Mouse (Mus musculus) 3T3-L1 (cell line): ENCODE results near the gene Myh10.
"Not testable (repeated sequence)": the region's sequence is repeated elsewhere in the genome, so short reads cannot be mapped to it uniquely, and the experiment has no call there.

Experiments
- DNase-seq: peaks from one replicate; pipeline ENCODE4 v3.0.0-alpha.2; 2015; ENCODE audit warnings: low read depth, low spot score

Gene Myh10

GRCm38 (mm10) chr11:68692693-68693446 is 1.5 kb downstream of the Myh10 start:
- peak; percentile 53 for DNase-seq

GRCm38 (mm10) chr11:68693447-68694040 is 2.2 kb downstream of the Myh10 start:
- DNase-seq = peak; percentile 34

GRCm38 (mm10) chr11:68702370-68702769 is 11.0 kb downstream of the Myh10 start:
- DNase-seq = no peak

- DNase-seq = no peak
Observed at GRCm38 (mm10) chr11:68703360-68703759, 12.0 kb downstream of the Myh10 start.

- no peak for DNase-seq
Observed at GRCm38 (mm10) chr11:68704258-68704657, 12.9 kb downstream of the Myh10 start.

GRCm38 (mm10) chr11:68704847-68705246 is 13.5 kb downstream of the Myh10 start:
- no peak for DNase-seq

- peak; percentile 31 for DNase-seq
Observed at GRCm38 (mm10) chr11:68706524-68707429, 15.4 kb downstream of the Myh10 start.

GRCm38 (mm10) chr11:68707881-68708582 is 16.7 kb downstream of the Myh10 start:
- DNase-seq = no peak

- DNase-seq = no peak
Observed at GRCm38 (mm10) chr11:68716167-68716566, 24.8 kb downstream of the Myh10 start.

GRCm38 (mm10) chr11:68717171-68717840 is 25.9 kb downstream of the Myh10 start:
- no peak for DNase-seq

GRCm38 (mm10) chr11:68719096-68719648 is 27.8 kb downstream of the Myh10 start:
- peak; percentile 46 for DNase-seq

GRCm38 (mm10) chr11:68719774-68720173 is 28.4 kb downstream of the Myh10 start:
- peak; percentile 66 for DNase-seq

- peak; percentile 54 for DNase-seq
Observed at GRCm38 (mm10) chr11:68724117-68724516, 32.8 kb downstream of the Myh10 start.

GRCm38 (mm10) chr11:68728693-68729092 is 37.3 kb downstream of the Myh10 start:
- DNase-seq = no peak

- no peak for DNase-seq
Observed at GRCm38 (mm10) chr11:68730792-68731191, 39.4 kb downstream of the Myh10 start.

GRCm38 (mm10) chr11:68732066-68732465 is 40.7 kb downstream of the Myh10 start:
- no peak for DNase-seq

GRCm38 (mm10) chr11:68733401-68733800 is 42.0 kb downstream of the Myh10 start:
- DNase-seq = not testable (repeated sequence)

GRCm38 (mm10) chr11:68739509-68739908 is 48.1 kb downstream of the Myh10 start:
- DNase-seq = no peak

- DNase-seq = no peak
Observed at GRCm38 (mm10) chr11:68742658-68743057, 51.3 kb downstream of the Myh10 start.

- no peak for DNase-seq
Observed at GRCm38 (mm10) chr11:68744150-68744549, 52.8 kb downstream of the Myh10 start.
